Mouse (Mus musculus): Measurements from ENCODE around the gene Tceanc2.

GRCm38 (mm10) chr4:107211936-107212335 is 33.0 kb upstream of the Tceanc2 start:
- TF ChIP-seq CEBPB (IDR thresholded peaks at IDR 0.05; ENCODE audit: low read depth) (no peak), CTCF (IDR thresholded peaks at IDR 0.05; ENCODE audit: control insufficient read depth, insufficient read depth, insufficient read length) (no peak), USF1 (IDR thresholded peaks at IDR 0.05; ENCODE audit: low read depth) (no peak), MAX (IDR thresholded peaks at IDR 0.05) (no peak), MYOG (IDR thresholded peaks at IDR 0.05; ENCODE audit: control insufficient read depth, extremely low read depth, insufficient read length) (no peak)
